Mouse (Mus musculus) intestine, postnatal 0 days (tissue): Measurements from ENCODE around the gene Fmo4. TPM values are rescaled to one million over a fixed set of nuclear protein-coding genes. Genes with fewer than 3 reads are reported as not detected.

Source experiments
- ATAC-seq: fragments of 200-750 bp; cut with Nextera tagmentation; 2 replicates; pipeline ENCODE4 v1.8.0; 2017; ENCODE audit warnings: mild to moderate bottlenecking, moderate TSS enrichment, moderate library complexity
- H3K27ac ChIP-seq: fragments of 300-500 bp; sonication (generic); 2 replicates; pipeline ENCODE4 v1.5.1; 2014; ENCODE audit warnings: mild to moderate bottlenecking, low read depth, low read length, moderate library complexity
- H3K27me3 ChIP-seq: fragments of 300-500 bp; sonication (generic); replicated peaks from 2 replicates; pipeline ENCODE4 v1.6.1; 2014; ENCODE audit warnings: low read length, mixed read lengths; ENCODE audit not compliant: control insufficient read depth, insufficient read depth
- H3K36me3 ChIP-seq: fragments of 300-500 bp; sonication (generic); 2 replicates; pipeline ENCODE4 v1.6.1; 2014; ENCODE audit warnings: mild to moderate bottlenecking, moderate library complexity; ENCODE audit not compliant: control insufficient read depth, insufficient read depth
- H3K4me1 ChIP-seq: fragments of 300-500 bp; sonication (generic); replicated peaks from 2 replicates; pipeline ENCODE4 v1.6.1; 2014; ENCODE audit warnings: antibody characterized with exemption, low read length, mixed read lengths; ENCODE audit not compliant: control insufficient read depth, insufficient read depth
- H3K4me2 ChIP-seq: fragments of 300-500 bp; sonication (generic); replicated peaks from 2 replicates; pipeline ENCODE4 v1.6.1; 2014; ENCODE audit warnings: low read depth, mild to moderate bottlenecking, moderate library complexity
- H3K4me3 ChIP-seq: fragments of 300-500 bp; sonication (generic); 2 replicates; pipeline ENCODE4 v1.5.1; 2014; ENCODE audit warnings: low read depth, low read length
- H3K9ac ChIP-seq: fragments of 300-500 bp; sonication (generic); 2 replicates; pipeline ENCODE4 v1.6.1; 2014; ENCODE audit warnings: mild to moderate bottlenecking, low read depth, low read length
- H3K9me3 ChIP-seq: fragments of 300-500 bp; sonication (generic); 2 replicates; pipeline ENCODE4 v1.6.1; 2016; ENCODE audit warnings: mixed run types; ENCODE audit not compliant: control insufficient read depth
- CTCF ChIP-seq: sonication (generic); IDR thresholded peaks from 2 replicates; pipeline ENCODE4 v1.5.1; 2016; ENCODE audit warnings: low read depth, mild to moderate bottlenecking, control low read depth, antibody characterized with exemption, moderate library complexity
- WGBS: fragments of 180-500 bp; shearing (Covaris S2); extraction: QIAGEN DNeasy Blood & Tissue Kit; methylation state at CpG from one replicate; pipeline ENCODE4 v1.1.7; 2014; 5-methylcytosine and 5-hydroxymethylcytosine counted together
- polyA plus RNA-seq: library from polyadenylated mRNA; unstranded; fragments of >200 nt; fragmentation: Nextera tagmentation; extraction: Ambion mirVana; gene quantifications from 2 replicates; pipeline ENCODE4 v1.2.1, GENCODE M21; 2015

Fmo4 gene
- polyA plus RNA-seq, 1 experiment from 2014 or later: 12.2 TPM

DNA sequence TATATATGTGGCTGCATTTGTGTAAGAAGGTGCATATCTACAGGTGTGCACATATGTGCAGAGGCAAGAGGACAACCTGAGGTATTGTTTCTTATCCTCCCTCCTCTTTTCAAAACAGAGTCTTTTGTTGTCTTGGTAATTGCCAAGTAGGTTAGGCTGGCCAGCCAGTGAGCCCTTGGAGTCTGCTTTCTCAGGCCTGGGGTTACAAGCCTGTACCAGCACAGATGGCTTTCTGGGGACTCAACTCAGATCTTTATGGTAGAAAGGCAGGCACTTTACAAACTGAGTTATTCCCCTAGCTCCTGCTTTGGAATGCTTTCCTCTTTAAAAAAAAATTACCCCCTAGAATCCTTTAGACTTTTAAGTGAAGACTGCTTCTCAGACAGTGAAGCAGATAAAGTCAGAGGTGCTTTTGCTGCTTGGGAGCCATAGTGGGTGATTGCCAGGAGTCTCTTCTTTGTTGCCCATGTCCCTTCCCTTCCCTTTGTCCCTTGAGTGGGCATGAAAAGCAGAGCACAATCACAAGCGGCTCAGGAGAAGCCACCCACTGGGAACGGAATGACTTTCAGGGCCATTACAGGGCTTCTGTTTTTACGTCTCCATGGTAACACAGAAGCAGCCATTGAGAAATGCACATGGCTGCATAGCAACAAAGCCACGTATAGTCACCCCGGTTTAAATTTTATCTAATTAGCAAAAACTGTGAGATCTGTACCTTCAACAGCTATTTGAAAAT is 18.2 kb upstream of the Fmo4 start:
- Histone ChIP-seq H3K4me1 (no peaks in the 10 kb centered on the region; the same call in 1 of the 2 replicates), H3K4me2 (0 out of 2 replicates have a peak overlapping the region, but pooled peaks have one; percentile 13), H3K9me3 (no peaks in the 10 kb centered on the region), H3K4me3 (no peak overlapping the region), H3K36me3 (no peaks in the 10 kb centered on the region), H3K27me3 (no peaks in the 10 kb centered on the region), H3K9ac (no peak overlapping the region), H3K27ac (no peak overlapping the region)
- 13% methylated on average over 5 of the region's 5 CpGs for WGBS
- ATAC-seq: peak; percentile 57; the same call in 1 of the 2 replicates
- TF ChIP-seq CTCF: no peak

DNA sequence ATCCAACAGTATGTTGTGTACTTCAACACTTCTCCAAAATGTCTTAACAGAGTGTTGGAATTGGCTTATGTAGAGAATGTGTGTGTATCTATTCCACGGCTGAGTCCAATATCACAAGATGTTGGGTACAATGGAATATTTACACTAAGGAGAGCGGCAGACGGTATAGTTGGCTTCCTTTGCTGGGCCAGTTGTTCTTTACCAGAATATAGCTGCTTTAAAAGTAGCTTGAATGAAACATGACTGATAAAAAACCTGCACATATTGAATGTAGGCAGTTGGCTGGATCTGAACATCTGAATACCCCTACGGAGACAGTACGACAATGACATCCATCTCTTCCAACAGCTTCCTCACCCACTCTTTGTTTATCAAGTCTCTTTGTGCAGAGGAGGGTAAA is 5.5 kb upstream of the Fmo4 start:
- no peak for TF ChIP-seq CTCF
- Histone ChIP-seq H3K27me3 (no peaks in the 10 kb centered on the region), H3K9me3 (no peaks in the 10 kb centered on the region), H3K4me1 (peaks cover 17% of the 10 kb centered on the region; the same call in 1 of the 2 replicates), H3K27ac (no peak overlapping the region), H3K9ac (no peak overlapping the region), H3K4me3 (no peak overlapping the region), H3K4me2 (no peak overlapping the region), H3K36me3 (no peaks in the 10 kb centered on the region)
- ATAC-seq: no peak
- WGBS: 91% methylated on average over 5 of the region's 5 CpGs

DNA sequence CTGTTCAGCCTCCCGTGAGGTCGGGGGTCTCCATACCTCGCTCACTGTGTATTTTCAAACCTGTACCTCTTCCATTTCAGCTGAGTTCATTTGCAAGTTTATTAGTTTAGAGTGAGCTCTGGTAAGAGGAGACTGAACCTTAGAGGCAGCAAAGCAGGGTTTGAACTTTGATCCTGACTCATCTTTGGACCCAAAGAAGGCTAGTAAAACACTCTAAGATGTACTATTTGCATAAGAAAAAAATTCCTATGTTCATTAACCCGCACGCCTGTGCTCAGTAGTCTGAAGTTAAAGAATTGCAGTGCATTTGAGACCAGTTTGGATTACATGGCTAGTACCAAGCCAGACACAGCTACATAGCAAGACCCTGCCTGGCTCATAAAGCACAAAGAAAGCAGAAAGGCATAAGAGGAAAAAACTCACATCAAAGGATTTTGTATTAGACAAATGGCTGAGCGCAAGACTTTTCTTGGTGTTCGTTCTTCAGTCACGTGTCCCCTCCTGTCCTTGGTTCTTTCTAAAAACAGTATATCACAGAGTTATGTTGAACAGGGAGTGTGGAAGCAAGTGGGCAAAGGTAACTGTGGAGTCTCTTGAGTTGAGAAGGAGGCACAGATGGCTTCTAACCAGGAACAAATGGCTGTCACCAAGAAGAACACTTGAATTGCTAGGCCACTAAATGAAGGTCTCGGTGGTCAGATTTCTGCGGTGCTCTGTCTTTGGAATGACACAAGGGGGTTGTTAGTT is 1.8 kb upstream of the Fmo4 start:
- no peaks in the 10 kb centered on the region for H3K36me3 ChIP-seq
- H3K9ac ChIP-seq: no peak overlapping the region
- H3K4me3 ChIP-seq: no peak overlapping the region
- WGBS: 42% methylated on average over 10 of the region's 10 CpGs
- H3K9me3 ChIP-seq: no peaks in the 10 kb centered on the region
- peak overlapping the region; percentile 88 for H3K27ac ChIP-seq
- TF ChIP-seq CTCF: no peak
- H3K4me1 ChIP-seq: peaks cover 19% of the 10 kb centered on the region; the same call in 1 of the 2 replicates
- peak; percentile 93 for ATAC-seq
- H3K27me3 ChIP-seq: no peaks in the 10 kb centered on the region
- peak overlapping the region; percentile 43 for H3K4me2 ChIP-seq

DNA sequence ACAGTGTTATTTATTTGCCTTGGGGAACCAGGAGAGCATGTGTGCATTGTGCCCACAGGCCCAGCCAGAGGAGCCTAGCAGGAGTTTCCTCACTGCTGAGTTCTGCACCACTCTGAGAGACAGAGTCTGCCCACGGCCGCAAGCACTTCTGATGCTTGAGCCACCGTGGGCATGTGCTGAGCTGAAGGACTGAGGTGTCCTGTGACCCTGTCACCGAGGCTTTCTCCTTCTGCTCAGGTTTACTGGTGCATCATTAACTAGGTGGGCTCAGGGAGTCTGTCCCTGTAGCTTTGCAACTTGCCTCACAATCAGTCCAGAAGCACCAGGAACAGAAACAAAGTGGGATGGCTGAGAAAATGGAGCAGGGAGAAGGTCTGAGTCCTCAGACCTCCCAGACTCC is 1.2 kb upstream of the Fmo4 start:
- peak overlapping the region; percentile 88 for H3K27ac ChIP-seq

DNA sequence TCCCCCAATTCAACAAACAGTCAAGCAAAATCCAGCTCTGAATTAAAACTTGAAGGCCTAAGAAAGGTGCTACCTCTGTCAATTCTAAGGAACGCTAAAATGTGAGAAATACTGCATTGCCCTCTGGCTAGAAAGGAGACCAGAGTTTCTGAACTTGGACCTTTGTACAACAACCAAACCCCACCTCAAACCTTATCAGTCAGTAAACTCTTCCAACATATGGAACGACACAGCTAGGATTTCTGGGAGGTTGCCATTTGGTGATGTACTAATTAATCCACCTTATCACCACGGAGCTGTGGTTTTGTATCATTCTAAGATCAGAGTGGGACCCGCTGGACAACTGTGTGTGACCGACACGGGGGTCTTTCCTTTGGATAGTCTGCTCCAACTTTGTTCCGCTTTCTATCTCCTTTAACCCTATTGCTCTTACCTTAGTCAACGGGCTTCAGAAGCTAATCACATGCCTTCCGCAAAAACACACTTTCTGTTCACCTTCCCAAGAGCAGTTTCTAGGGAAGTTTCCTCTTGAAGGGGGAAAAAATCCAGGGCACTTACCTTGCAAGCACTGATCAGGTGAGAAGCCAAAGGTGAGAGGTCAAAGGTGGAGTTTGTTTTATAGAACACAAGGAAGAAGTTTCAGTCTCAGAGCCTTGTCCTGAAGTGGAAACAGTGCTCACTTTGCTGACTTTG is 483 bp downstream of the Fmo4 start:
- no peaks in the 10 kb centered on the region for H3K9me3 ChIP-seq
- peak overlapping the region; percentile 79 for H3K27ac ChIP-seq
- no peaks in the 10 kb centered on the region for H3K27me3 ChIP-seq
- H3K4me3 ChIP-seq: peak overlapping the region; percentile 20; the same call in 1 of the 2 replicates
- H3K9ac ChIP-seq: no peak overlapping the region
- TF ChIP-seq CTCF: no peak
- 45% methylated on average over 9 of the region's 9 CpGs for WGBS
- no peaks in the 10 kb centered on the region for H3K36me3 ChIP-seq
- H3K4me1 ChIP-seq: peaks cover 19% of the 10 kb centered on the region; the same call in 1 of the 2 replicates
- peak; percentile 52 for ATAC-seq
- peak overlapping the region; percentile 52 for H3K4me2 ChIP-seq

More for the DNA sequence above, 1.2 kb upstream of the Fmo4 start:
- no peaks in the 10 kb centered on the region for H3K9me3 ChIP-seq
- no peaks in the 10 kb centered on the region for H3K27me3 ChIP-seq
- WGBS: 50% methylated on average over 4 of the region's 4 CpGs
- H3K4me2 ChIP-seq: peak overlapping the region; percentile 43
- peak; percentile 25 for ATAC-seq
- no peak overlapping the region for H3K9ac ChIP-seq
- no peak overlapping the region for H3K4me3 ChIP-seq
- TF ChIP-seq CTCF: no peak
- H3K4me1 ChIP-seq: peaks cover 19% of the 10 kb centered on the region; the same call in 1 of the 2 replicates
- H3K36me3 ChIP-seq: no peaks in the 10 kb centered on the region

DNA sequence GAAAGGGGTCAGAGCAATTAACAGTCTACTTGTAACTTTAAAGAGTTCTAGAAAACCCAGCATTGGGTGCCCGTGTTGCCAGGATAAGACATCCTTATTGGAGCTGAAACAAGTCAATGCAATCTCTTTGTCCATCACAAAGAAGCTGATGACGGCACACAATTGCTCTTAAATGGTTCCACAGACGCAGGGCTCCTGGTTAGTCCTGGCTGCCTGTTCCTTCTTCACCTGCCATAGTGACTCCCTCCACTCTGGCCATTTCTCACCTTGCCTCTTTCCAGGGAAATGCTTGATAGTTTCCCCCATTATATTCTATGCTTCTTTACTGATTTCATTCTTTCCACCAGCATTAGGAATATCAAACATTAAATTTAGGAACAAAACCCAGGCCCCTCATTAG is 5.2 kb downstream of the Fmo4 start:
- WGBS: 86% methylated on average over 3 of the region's 3 CpGs
- H3K27ac ChIP-seq: no peak overlapping the region
- no peaks in the 10 kb centered on the region for H3K36me3 ChIP-seq
- no peak overlapping the region for H3K4me3 ChIP-seq
- no peak for TF ChIP-seq CTCF
- no peaks in the 10 kb centered on the region for H3K27me3 ChIP-seq
- no peak overlapping the region for H3K4me2 ChIP-seq
- H3K9ac ChIP-seq: no peak overlapping the region
- no peaks in the 10 kb centered on the region for H3K9me3 ChIP-seq
- no peak for ATAC-seq
- no peaks in the 10 kb centered on the region for H3K4me1 ChIP-seq
